Mouse (Mus musculus): ENCODE results near the gene Thbs2. TPM values are rescaled to one million over a fixed set of nuclear protein-coding genes. Genes with fewer than 3 reads are reported as not detected.

Gene Thbs2
- total RNA-seq, 2 experiments from 2014 or later = 4.6 to 11.9 TPM

- DNase-seq (ENCODE audit: low spot score) = no peak
These were observed 3.1 kb upstream of the Thbs2 start for GRCm38 (mm10) chr17:14697096-14697495.

DNA sequence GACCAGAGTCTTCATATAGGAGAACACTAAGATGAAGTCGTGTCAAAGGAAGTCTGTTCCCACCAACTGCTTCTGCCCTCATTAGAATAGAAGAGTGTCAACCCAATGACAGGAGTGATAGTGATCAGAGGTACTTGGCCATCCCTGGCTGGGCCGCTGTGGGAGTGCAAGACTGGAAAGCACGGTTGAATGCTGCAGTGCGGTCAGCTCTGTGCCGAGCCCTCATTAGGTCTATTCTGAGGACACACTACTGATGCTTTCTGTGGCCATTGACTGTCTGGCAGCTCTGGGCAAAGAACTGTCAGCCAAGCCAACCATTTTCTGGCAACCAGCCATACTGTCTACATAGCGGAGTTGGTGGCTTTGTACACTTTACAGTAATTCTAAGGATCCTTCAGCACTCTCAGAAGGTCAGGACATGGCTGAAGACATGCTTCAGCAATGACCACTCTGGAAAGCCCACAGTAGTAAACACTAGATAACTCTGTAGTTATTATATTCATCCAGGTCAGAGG lies 2.3 kb upstream of the Thbs2 start:
- DNase-seq (ENCODE audit: low spot score) = no peak

DNA sequence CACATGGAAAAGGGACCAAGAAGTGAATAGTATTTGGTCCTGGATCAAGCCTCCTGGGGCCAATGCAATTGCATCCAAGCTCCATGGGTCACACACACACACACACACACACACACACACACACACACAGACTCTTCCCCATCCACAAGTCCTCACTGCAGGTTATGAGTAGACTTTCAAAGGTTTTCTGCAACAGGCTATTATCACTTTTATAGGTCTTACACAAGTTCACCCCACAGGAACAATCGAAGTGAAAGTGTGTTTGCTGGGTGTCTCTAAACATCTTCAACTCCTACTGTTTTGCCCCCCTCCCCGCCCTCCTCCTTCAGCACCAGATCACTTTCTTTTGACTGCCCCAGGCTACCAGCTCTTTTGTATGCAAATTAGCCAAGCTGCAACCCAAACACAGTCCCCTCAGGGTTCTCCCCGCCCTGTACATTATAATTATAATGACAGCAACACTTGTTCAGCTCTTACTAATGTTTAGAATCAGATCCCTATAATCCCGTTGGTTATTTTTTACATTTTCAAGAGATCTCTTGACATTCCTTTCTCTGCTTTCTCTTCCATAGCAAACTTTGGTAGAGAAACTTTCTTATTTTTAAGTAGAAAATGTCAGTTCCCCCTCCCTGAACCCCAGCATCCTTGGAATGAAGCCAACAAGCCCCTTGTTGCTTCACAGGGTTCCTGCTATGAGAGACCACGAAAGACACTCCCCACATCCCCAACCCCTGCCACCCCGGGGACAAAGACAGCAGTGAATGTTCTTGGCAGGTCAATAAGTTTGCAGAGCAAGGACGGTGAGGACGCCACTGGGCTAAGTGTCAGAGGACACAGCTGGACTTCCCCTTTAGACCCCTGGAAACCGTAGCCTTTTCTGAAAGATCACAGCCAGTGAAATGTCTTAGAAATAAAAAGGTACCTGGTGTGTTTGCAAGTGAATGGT lies 714 bp downstream of the Thbs2 start:
- no peak for DNase-seq (ENCODE audit: low spot score)

DNA sequence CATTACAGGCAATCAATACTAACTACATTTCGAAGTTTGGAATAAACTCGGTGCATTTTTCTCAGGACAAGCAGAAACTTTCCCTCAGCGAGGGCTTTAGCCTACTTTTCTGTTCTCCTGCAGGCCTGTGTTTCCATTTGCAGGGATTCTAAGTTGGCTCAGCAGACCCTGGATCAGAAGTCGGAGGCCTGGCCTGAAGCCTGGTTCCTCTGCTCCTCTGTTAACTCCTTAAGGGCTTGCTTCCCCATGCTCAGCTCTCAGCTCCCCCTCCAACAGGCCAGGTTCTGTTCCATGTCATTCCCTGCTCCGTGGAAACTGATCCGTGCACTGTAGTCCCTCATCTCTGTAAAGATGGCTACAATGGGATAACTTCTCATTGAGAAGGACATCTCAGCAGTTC lies 2.1 kb downstream of the Thbs2 start:
- DNase-seq (ENCODE audit: low spot score) = no peak

- DNase-seq (ENCODE audit: low spot score) = no peak
These were observed 2.8 kb downstream of the Thbs2 start for GRCm38 (mm10) chr17:14691197-14691596.

- peak; percentile 60 for DNase-seq (ENCODE audit: low spot score)
These were observed 11.2 kb downstream of the Thbs2 start for GRCm38 (mm10) chr17:14682836-14683235.

GRCm38 (mm10) chr17:14681047-14681446 lies 13.0 kb downstream of the Thbs2 start:
- DNase-seq (ENCODE audit: low spot score) = peak; percentile 56

DNA sequence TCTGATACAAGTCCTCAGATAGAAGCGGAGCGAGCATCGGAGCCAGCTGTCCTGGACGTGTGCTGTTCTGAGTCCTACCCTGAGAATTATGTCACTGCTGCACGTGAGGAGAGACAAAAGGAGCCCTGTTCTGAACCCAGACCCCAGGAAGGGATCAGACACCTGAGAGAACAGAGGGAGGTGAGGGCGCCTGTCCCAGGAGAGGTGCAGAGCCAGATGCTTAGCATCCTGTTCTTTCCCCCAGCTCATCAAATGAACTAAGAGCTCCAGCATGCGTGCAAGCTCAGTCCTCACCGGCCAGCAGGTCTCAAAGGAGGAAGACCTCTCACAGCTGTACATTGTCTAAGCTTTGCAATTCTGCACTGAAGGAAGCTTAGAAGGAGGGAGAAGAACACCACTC lies 16.8 kb downstream of the Thbs2 start:
- no peak for DNase-seq (ENCODE audit: low spot score)

- no peak for DNase-seq (ENCODE audit: low spot score)
These were observed 18.5 kb downstream of the Thbs2 start for GRCm38 (mm10) chr17:14675517-14675916.

- peak; percentile 82 for DNase-seq (ENCODE audit: low spot score)
These were observed 21.6 kb downstream of the Thbs2 start for GRCm38 (mm10) chr17:14672402-14672801.

GRCm38 (mm10) chr17:14667225-14667624 lies 26.8 kb downstream of the Thbs2 start:
- no peak for DNase-seq (ENCODE audit: low spot score)

DNA sequence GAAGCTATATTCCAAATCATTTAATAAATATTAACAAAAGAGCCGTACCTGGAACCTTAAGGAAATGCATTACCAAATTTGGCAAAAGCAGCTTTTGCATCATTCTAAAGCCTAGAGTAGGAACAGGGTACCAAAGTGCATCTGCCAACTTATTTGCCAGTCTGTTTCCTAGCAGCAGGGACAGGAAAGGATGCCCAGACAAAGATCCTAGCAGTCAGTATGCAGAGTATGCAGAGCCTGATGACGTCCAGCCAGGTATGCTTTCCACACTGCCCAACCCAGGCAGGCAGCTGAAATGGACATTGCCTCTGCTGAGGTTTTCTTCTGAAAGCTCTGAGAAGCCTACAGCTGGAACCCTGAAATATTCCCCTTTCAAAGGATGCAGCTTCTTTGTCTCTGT lies 27.6 kb downstream of the Thbs2 start:
- DNase-seq (ENCODE audit: low spot score) = no peak

- DNase-seq (ENCODE audit: low spot score) = no peak
These were observed 30.7 kb downstream of the Thbs2 start for GRCm38 (mm10) chr17:14663366-14663765.

DNA sequence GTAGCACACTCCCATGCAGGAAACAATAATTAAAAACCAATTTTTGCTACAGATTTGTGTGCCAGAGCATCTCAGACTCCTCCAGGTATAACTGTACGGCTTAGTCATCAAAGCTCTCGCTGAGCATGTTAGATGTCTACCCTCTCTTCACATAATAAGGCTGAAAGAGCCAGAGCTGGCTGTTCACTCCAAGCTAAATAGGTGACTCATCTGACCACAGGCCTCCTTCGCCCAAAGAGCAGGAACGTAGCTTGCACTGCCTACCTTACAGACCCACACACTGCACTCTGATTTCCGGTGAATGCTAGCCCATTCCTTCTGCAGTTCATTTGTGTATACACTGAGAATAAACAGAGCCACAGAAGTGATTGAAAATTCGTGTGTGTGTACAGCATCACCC lies 31.6 kb downstream of the Thbs2 start:
- DNase-seq (ENCODE audit: low spot score) = no peak

GRCm38 (mm10) chr17:14659746-14660145 lies 34.3 kb downstream of the Thbs2 start:
- no peak for DNase-seq (ENCODE audit: low spot score)

GRCm38 (mm10) chr17:14658123-14658522 lies 35.9 kb downstream of the Thbs2 start:
- DNase-seq (ENCODE audit: low spot score) = no peak

DNA sequence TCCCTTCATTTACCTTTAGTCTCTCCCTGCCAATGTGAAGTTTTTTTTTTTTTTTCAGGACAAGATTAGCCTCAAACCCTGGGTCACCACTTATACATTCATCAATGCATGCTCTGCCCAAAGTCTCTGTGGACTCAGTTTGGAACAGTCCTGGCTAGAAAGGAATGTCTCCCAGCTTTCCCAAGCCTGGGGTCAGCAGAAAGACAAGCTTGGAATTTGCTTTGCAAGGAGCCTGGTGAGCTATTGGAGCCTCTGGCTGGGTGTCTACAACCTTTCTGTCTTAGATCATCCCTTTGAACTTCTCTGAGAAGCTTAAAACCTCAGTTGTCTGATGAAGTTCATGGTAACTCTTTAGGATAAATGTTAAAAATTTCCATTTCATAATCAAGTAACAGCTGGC lies 36.9 kb downstream of the Thbs2 start:
- DNase-seq (ENCODE audit: low spot score) = no peak

GRCm38 (mm10) chr17:14654981-14655380 lies 39.1 kb downstream of the Thbs2 start:
- no peak for DNase-seq (ENCODE audit: low spot score)

GRCm38 (mm10) chr17:14652013-14652412 lies 42.0 kb downstream of the Thbs2 start:
- no peak for DNase-seq (ENCODE audit: low spot score)

GRCm38 (mm10) chr17:14647996-14648640 lies 45.9 kb downstream of the Thbs2 start:
- DNase-seq (ENCODE audit: low spot score) = no peak

GRCm38 (mm10) chr17:14643996-14644395 lies 50.0 kb downstream of the Thbs2 start:
- no peak for DNase-seq (ENCODE audit: low spot score)

DNA sequence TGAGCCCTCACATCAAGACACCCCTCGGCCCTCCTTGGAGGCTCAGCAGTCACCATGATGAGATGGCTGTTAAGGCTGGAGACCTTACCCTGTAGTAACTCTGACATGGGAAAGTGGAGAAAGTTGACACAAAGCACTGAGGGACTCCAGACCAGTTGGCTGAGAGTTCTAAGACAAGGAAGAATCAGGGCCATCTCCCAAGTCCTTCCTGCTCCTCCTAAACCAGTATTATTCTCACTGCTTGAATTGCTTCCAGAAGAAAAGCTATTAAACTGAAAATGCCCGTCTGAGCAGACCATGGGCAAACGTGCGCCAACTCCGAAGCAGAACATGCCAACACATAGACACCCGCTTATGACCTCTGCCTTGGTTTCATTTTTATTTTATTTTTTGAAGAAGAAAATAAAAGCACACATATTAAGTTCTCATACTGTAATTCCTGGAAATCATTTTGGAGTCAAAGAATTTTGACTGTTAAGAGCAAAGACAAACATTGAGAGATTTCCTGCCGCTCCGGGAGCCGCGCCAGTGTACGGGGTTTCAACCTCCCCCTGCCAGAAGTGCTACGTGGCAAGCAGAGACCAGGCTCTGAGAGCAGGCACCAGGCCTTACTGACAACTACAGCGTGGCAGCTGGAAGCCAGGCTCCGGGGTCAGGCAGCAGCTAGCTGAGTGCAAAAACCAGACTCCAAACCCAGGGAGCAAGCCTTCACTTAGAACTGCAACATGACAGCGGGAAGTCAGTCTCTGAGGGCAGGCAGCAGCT lies 53.5 kb downstream of the Thbs2 start:
- DNase-seq (ENCODE audit: low spot score) = peak; percentile 41

All from gastrocnemius, adult 18-20 months (tissue).